Mouse (Mus musculus) 3134 (cell line): ENCODE measurements around the gene Zpld1.

ENCODE experiments used
- DNase-seq: peaks from one replicate; pipeline ENCODE4 v3.0.0-alpha.2; 2011; ENCODE audit warnings: low spot score; ENCODE audit not compliant: insufficient read length; ENCODE audit errors: extremely low read depth

The Zpld1 gene

GRCm38 (mm10) chr16:55297886-55298285, at the start of gene Zpld1:
Gene Zpld1, minus strand, starts transcription at chr16:55297986.
- no peak for DNase-seq

- DNase-seq, result no peak
These were observed 47.9 kb upstream of the Zpld1 start for GRCm38 (mm10) chr16:55345644-55346043.

GRCm38 (mm10) chr16:55321542-55322514, 24.0 kb upstream of the Zpld1 start:
- DNase-seq, result no peak

GRCm38 (mm10) chr16:55316996-55317395, 19.2 kb upstream of the Zpld1 start:
- DNase-seq, result no peak

- no peak for DNase-seq
These were observed 14.3 kb upstream of the Zpld1 start for GRCm38 (mm10) chr16:55312106-55312505.

- DNase-seq, result no peak
These were observed 15.1 kb downstream of the Zpld1 start for GRCm38 (mm10) chr16:55282696-55283095.

- no peak for DNase-seq
These were observed 20.3 kb downstream of the Zpld1 start for GRCm38 (mm10) chr16:55277447-55277846.

GRCm38 (mm10) chr16:55265281-55265680, 32.5 kb downstream of the Zpld1 start:
- DNase-seq, result no peak

- DNase-seq, result no peak
These were observed 36.8 kb downstream of the Zpld1 start for GRCm38 (mm10) chr16:55260862-55261574.

- DNase-seq, result no peak
These were observed 38.1 kb downstream of the Zpld1 start for GRCm38 (mm10) chr16:55259719-55260118.

- DNase-seq, result no peak
These were observed 56.8 kb downstream of the Zpld1 start for GRCm38 (mm10) chr16:55240996-55241395.

GRCm38 (mm10) chr16:55228995-55229622, 68.7 kb downstream of the Zpld1 start:
- DNase-seq, result no peak

GRCm38 (mm10) chr16:55203945-55204344, 93.8 kb downstream of the Zpld1 start:
- DNase-seq, result no peak

- DNase-seq, result no peak
These were observed 107.4 kb downstream of the Zpld1 start for GRCm38 (mm10) chr16:55190397-55190796.

- DNase-seq, result no peak
These were observed 112.4 kb downstream of the Zpld1 start for GRCm38 (mm10) chr16:55185370-55185769.
